Mouse (Mus musculus) thymus, postnatal 10 days (tissue): Measurements from ENCODE around the gene Abcg4.
"Not testable (repeated sequence)": the region's sequence is repeated elsewhere in the genome, so short reads cannot be mapped to it uniquely, and the experiment has no call there.

Source experiments
- DNase-seq, 2 experiments: peaks; one replicate each; pipeline ENCODE4 v3.0.0; 2021; ENCODE audit warnings: low spot score in 2 of 2

Gene Abcg4

GRCm38 (mm10) chr9:44288076-44288958, at the start of gene Abcg4:
Gene Abcg4 (minus strand): TSS chr9:44288615.
- DNase-seq = no peak

- no peak for DNase-seq
Observed at GRCm38 (mm10) chr9:44337436-44338169, 49.2 kb upstream of the Abcg4 start.

GRCm38 (mm10) chr9:44336964-44337363, 48.5 kb upstream of the Abcg4 start:
- no peak for DNase-seq

- DNase-seq = not testable (repeated sequence)
Observed at GRCm38 (mm10) chr9:44336513-44336912, 48.1 kb upstream of the Abcg4 start.

- DNase-seq = no peak
Observed at GRCm38 (mm10) chr9:44336093-44336406, 47.6 kb upstream of the Abcg4 start.

GRCm38 (mm10) chr9:44335331-44336092, 47.1 kb upstream of the Abcg4 start:
- no peak for DNase-seq

- peak; percentile 96 to 99 for DNase-seq
Observed at GRCm38 (mm10) chr9:44334396-44335330, 46.2 kb upstream of the Abcg4 start, which contains the start of gene H2afx. Gene H2afx (plus strand): TSS chr9:44334694.

GRCm38 (mm10) chr9:44332918-44333638, 44.7 kb upstream of the Abcg4 start:
- no peak for DNase-seq

GRCm38 (mm10) chr9:44330736-44331135, 42.3 kb upstream of the Abcg4 start:
- DNase-seq = no peak

GRCm38 (mm10) chr9:44327926-44328325, 39.5 kb upstream of the Abcg4 start:
- no peak for DNase-seq

GRCm38 (mm10) chr9:44327064-44327711, 38.8 kb upstream of the Abcg4 start:
- DNase-seq = no peak

GRCm38 (mm10) chr9:44326371-44327063, 38.1 kb upstream of the Abcg4 start:
- peak; percentile 62 to 66 for DNase-seq

GRCm38 (mm10) chr9:44325768-44326370, 37.5 kb upstream of the Abcg4 start, which contains the start of gene Dpagt1:
Gene Dpagt1 (plus strand): TSS chr9:44326019.
- no peak for DNase-seq

GRCm38 (mm10) chr9:44325032-44325767, 36.8 kb upstream of the Abcg4 start:
- not testable (repeated sequence) for DNase-seq

GRCm38 (mm10) chr9:44324147-44324546, 35.7 kb upstream of the Abcg4 start:
- DNase-seq = no peak

- not testable (repeated sequence) for DNase-seq
Observed at GRCm38 (mm10) chr9:44323656-44324055, 35.2 kb upstream of the Abcg4 start.

GRCm38 (mm10) chr9:44320799-44321133, 32.4 kb upstream of the Abcg4 start:
- DNase-seq = no peak
